Mouse (Mus musculus) bone marrow macrophage, adult 2 months (primary cell): Measurements from ENCODE around the gene Tnfrsf23. TPM values are rescaled to one million over a fixed set of nuclear protein-coding genes. Genes with fewer than 3 reads are reported as not detected.

ENCODE experiments used
- H3K27ac ChIP-seq: 2 replicates; pipeline ENCODE4 v1.5.1; 2012; ENCODE audit warnings: low read depth, low read length; ENCODE audit not compliant: insufficient read depth
- H3K4me1 ChIP-seq: 2 replicates; pipeline ENCODE4 v1.6.1; 2012; ENCODE audit warnings: low read length; ENCODE audit not compliant: control insufficient read depth, insufficient read depth
- H3K4me3 ChIP-seq: 2 replicates; pipeline ENCODE4 v1.5.1; 2012; ENCODE audit warnings: mild to moderate bottlenecking, low read length, moderate library complexity; ENCODE audit not compliant: insufficient read depth
- CTCF ChIP-seq: IDR thresholded peaks from 2 replicates; pipeline ENCODE4 v1.5.1; 2012; ENCODE audit warnings: low read depth, mild to moderate bottlenecking, low read length, moderate library complexity
- POLR2A ChIP-seq: IDR thresholded peaks from 2 replicates; pipeline ENCODE4 v1.6.1; 2012; ENCODE audit warnings: mild to moderate bottlenecking, low read depth, low read length, borderline replicate concordance
- polyA plus RNA-seq: library from polyadenylated mRNA; stranded (reverse); fragments of >200 nt; gene quantifications from 2 replicates; pipeline ENCODE4 v1.2.4, GENCODE M21; 2012; ENCODE audit not compliant: missing spikeins, insufficient read depth, insufficient read length

Tnfrsf23 gene
- polyA plus RNA-seq, 1 experiment = 9.8 TPM

- H3K4me3 ChIP-seq = no peak overlapping the region
- TF ChIP-seq POLR2A = no peak
- TF ChIP-seq CTCF = no peak
- H3K4me1 ChIP-seq = peaks cover 24% of the 10 kb centered on the region
- H3K27ac ChIP-seq = no peak overlapping the region
Observed at GRCm38 (mm10) chr7:143631503-143631902, 54.2 kb downstream of the Tnfrsf23 start.

- Histone ChIP-seq H3K27ac (peak overlapping the region; percentile 16; the same call in 1 of the 2 replicates), H3K4me1 (peaks cover 38% of the 10 kb centered on the region), H3K4me3 (no peak overlapping the region)
- TF ChIP-seq CTCF (no peak), POLR2A (no peak)
Observed at GRCm38 (mm10) chr7:143629501-143629900, 56.2 kb downstream of the Tnfrsf23 start.

- peak within 1 kb of the TSS; percentile 58 for H3K4me3 ChIP-seq
- peaks cover 42% of the 10 kb centered on the region for H3K4me1 ChIP-seq
- TF ChIP-seq CTCF (no peak), POLR2A (no peak)
- H3K27ac ChIP-seq = peak within 1 kb of the TSS; percentile 94
Observed at GRCm38 (mm10) chr7:143628540-143628939, 57.1 kb downstream of the Tnfrsf23 start, which contains the start of gene Tnfrsf26. Tnfrsf26 (minus strand) TSS chr7:143628722.

- H3K4me1 ChIP-seq = peaks cover 42% of the 10 kb centered on the region
- TF ChIP-seq POLR2A = no peak
- no peak for TF ChIP-seq CTCF
- H3K4me3 ChIP-seq = peak overlapping the region; percentile 58
- H3K27ac ChIP-seq = peak overlapping the region; percentile 94
Observed at GRCm38 (mm10) chr7:143627555-143628286, 58.0 kb downstream of the Tnfrsf23 start.

DNA sequence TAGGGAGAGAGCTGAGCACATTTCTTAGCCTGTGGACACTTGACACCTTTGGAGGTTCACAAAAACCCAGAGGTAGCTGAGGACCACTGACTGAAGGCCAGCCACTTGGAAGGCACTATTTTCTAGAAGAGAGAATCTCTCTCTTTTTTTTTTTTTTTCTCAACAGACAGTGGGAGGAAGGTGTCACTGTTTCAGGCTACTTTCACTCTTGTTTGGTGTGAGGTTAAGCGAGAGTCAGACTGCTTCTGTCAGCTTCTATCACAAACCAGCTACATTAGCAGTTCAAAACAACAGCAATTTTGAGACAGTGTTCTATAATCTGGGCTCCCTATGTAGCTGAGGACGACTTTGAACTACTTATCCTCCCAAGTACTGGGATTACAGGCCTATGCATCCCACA, 59.5 kb downstream of the Tnfrsf23 start:
- Histone ChIP-seq H3K4me1 (peaks cover 37% of the 10 kb centered on the region), H3K27ac (no peak overlapping the region), H3K4me3 (0 out of 2 replicates have a peak overlapping the region, but pooled peaks have one; percentile 3)
- TF ChIP-seq POLR2A (no peak), CTCF (no peak)

DNA sequence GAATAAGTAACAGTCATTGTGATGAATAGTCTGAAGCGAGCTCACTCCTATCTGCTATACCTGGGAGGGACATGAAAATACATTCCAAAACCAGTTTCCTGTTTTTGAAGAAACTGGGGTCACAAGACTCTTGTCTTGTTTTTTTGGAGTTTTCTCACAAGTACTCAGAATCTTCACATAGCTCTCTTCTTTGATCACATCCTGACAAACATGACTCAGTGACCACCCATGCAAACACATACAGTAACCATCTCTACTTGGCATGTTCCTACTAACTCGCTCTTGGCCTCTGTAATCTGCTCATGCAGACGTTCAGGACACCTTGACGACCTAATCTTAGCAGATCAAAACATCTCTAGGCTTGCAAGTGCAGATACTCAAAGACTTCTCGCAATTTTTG, 60.5 kb downstream of the Tnfrsf23 start:
- H3K4me1 ChIP-seq = peaks cover 36% of the 10 kb centered on the region
- H3K27ac ChIP-seq = peak overlapping the region; percentile 67
- no peak overlapping the region; the same call in 1 of the 2 replicates for H3K4me3 ChIP-seq
- TF ChIP-seq CTCF (no peak), POLR2A (no peak)

GRCm38 (mm10) chr7:143624561-143624960, 61.1 kb downstream of the Tnfrsf23 start:
- peak overlapping the region; percentile 67 for H3K27ac ChIP-seq
- no peak overlapping the region for H3K4me3 ChIP-seq
- H3K4me1 ChIP-seq = peaks cover 32% of the 10 kb centered on the region
- TF ChIP-seq POLR2A (no peak), CTCF (no peak)

GRCm38 (mm10) chr7:143620951-143621350, 64.7 kb downstream of the Tnfrsf23 start:
- Histone ChIP-seq H3K4me3 (no peak overlapping the region), H3K4me1 (peaks cover 13% of the 10 kb centered on the region), H3K27ac (no peak overlapping the region)
- TF ChIP-seq CTCF (no peak), POLR2A (no peak)

Other genes with a start within 250 kb of the Tnfrsf23 start
- gene Cdkn1c, start 224.8 kb downstream of the Tnfrsf23 start, polyA plus RNA-seq = 8.5 and 11.8 TPM in 2 replicates
- gene Slc22a18, start 212.1 kb downstream of the Tnfrsf23 start, polyA plus RNA-seq = 1.6 and 2.4 TPM in 2 replicates
- not detected in 2 replicates for gene Phlda2, start 182.7 kb downstream of the Tnfrsf23 start, polyA plus RNA-seq
- gene Nap1l4, start 136.8 kb downstream of the Tnfrsf23 start, polyA plus RNA-seq = 68.6 and 74.0 TPM in 2 replicates
- 41.6 and 42.5 TPM in 2 replicates for gene Cars, start 85.8 kb downstream of the Tnfrsf23 start, polyA plus RNA-seq
- 5.5 and 7.6 TPM in 2 replicates for gene Tnfrsf26, start 57.1 kb downstream of the Tnfrsf23 start, polyA plus RNA-seq
- 2.5 and 2.9 TPM in 2 replicates for gene Tnfrsf22, start 36.2 kb downstream of the Tnfrsf23 start, polyA plus RNA-seq
- gene Osbpl5, start 71.1 kb upstream of the Tnfrsf23 start, polyA plus RNA-seq = 1.2 TPM in 1 of 2 replicates, not detected in the other
- not detected in 2 replicates for gene Mrgprg, start 81.1 kb upstream of the Tnfrsf23 start, polyA plus RNA-seq
- 0.35 and 0.39 TPM in 2 replicates for gene Mrgpre, start 98.6 kb upstream of the Tnfrsf23 start, polyA plus RNA-seq
- gene Nadsyn1, start 137.0 kb upstream of the Tnfrsf23 start, polyA plus RNA-seq = 8.5 and 10.2 TPM in 2 replicates
- 20.5 and 21.8 TPM in 2 replicates for gene Dhcr7, start 137.3 kb upstream of the Tnfrsf23 start, polyA plus RNA-seq
- not detected in 2 replicates for gene Gm498, start 181.0 kb upstream of the Tnfrsf23 start, polyA plus RNA-seq